In the genomic region with DNA sequence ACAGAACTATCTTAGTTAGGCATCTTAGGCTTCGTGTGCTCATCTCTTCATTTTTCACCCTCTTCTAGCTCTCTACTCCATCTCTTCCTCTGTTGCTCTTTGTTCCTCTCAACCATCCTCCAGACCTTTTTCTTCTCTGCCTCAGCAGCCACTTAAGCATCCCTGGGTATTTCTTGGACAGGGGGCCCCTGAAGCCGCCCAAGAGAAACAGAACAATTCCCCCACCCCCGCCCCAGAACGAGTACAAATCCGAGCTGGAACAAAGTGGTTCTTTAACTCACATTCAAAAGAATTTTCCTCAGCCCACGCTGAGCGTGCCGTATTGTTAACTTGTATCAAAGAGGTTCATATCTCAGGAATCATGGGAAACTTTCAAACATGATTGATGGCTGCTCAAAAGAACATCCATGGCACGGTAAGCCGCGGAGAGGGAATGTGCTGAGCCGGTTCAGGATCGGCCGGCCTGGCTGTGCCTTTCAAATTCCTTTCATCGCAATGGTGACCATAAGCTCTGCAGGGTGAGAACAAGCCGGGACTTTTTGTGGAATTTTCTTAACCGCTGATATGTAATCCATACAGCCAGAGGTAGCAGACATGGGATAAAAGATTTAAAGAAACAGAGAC, we compare ENCODE assay signal across 10 mouse cellular contexts.
DNase-seq lines count a peak whose midpoint lies in the region; ATAC-seq lines count a peak whose summit lies in the region.
"Had no signal": no experiment of that assay in that cellular context is flagged by ENCODE, and none has a peak within 500 bp of the region (broad histone marks: within the 10 kb centered on the region; RNA-seq: fewer than 3 reads in every experiment).

No protein-coding gene starts in this region.

- intact Hi-C loops in heart, postnatal 25 days (cut with DNase I), result no loop called here

- 44% methylated on average over 17 of the region's 17 CpGs for WGBS in heart, embryonic 12.5 days
- WGBS in embryonic facial prominence, embryonic 14.5 days, result 43% methylated on average over 17 of the region's 17 CpGs
- 33% methylated on average over 17 of the region's 17 CpGs for WGBS in midbrain, embryonic 15.5 days

- no peaks in the 10 kb centered on the region for H3K27me3 ChIP-seq in heart, embryonic 12.5 days (replicated peaks)
- no peaks in the 10 kb centered on the region for H3K27me3 ChIP-seq in embryonic facial prominence, embryonic 14.5 days (replicated peaks; ENCODE audit: control insufficient read depth, insufficient read depth, low read length)
- H3K27me3 ChIP-seq in midbrain, embryonic 15.5 days (replicated peaks), result no peaks in the 10 kb centered on the region
- H3K27me3 ChIP-seq: megakaryocyte, embryonic 14.5 days had no signal

- no peak for ATAC-seq in heart, embryonic 12.5 days (ENCODE audit: insufficient number of reproducible peaks, low FRiP score)
- 0 out of 2 replicates have a peak, but pooled peaks have one; percentile 47 for ATAC-seq in embryonic facial prominence, embryonic 14.5 days (ENCODE audit: low read depth)
- ATAC-seq in midbrain, embryonic 15.5 days (replicated peaks), result peak; percentile 77

- H3K27ac ChIP-seq in heart, embryonic 12.5 days (ENCODE audit: poor library complexity, severe bottlenecking), result no peak overlapping the region
- H3K27ac ChIP-seq in embryonic facial prominence, embryonic 14.5 days (replicated peaks; ENCODE audit: low read depth, low read length), result peak overlapping the region; percentile 46; the same call in 1 of the 2 replicates
- peak overlapping the region; percentile 31; the same call in 1 of the 2 replicates for H3K27ac ChIP-seq in midbrain, embryonic 15.5 days

- no peak overlapping the region for H3K9ac ChIP-seq in heart, embryonic 12.5 days
- H3K9ac ChIP-seq in embryonic facial prominence, embryonic 14.5 days (ENCODE audit: low read depth, low read length), result no peak overlapping the region
- H3K9ac ChIP-seq in midbrain, embryonic 15.5 days, result no peak overlapping the region

- H3K36me3 ChIP-seq in heart, embryonic 12.5 days, result no peaks in the 10 kb centered on the region
- no peaks in the 10 kb centered on the region for H3K36me3 ChIP-seq in embryonic facial prominence, embryonic 14.5 days (ENCODE audit: control insufficient read depth, insufficient read depth, low read length)
- no peaks in the 10 kb centered on the region for H3K36me3 ChIP-seq in midbrain, embryonic 15.5 days (replicated peaks)

- H3K4me2 ChIP-seq in heart, embryonic 12.5 days, result peak overlapping the region; percentile 45
- peak overlapping the region; percentile 27 for H3K4me2 ChIP-seq in embryonic facial prominence, embryonic 14.5 days (ENCODE audit: low read depth, low read length)
- peak overlapping the region; percentile 14 for H3K4me2 ChIP-seq in midbrain, embryonic 15.5 days

- H3K4me1 ChIP-seq in heart, embryonic 12.5 days (replicated peaks), result 0 out of 2 replicates have a peak, but pooled peaks cover 4% of the 10 kb centered on the region
- 0 out of 2 replicates have a peak, but pooled peaks cover 4% of the 10 kb centered on the region for H3K4me1 ChIP-seq in embryonic facial prominence, embryonic 14.5 days (ENCODE audit: control insufficient read depth, insufficient read depth, low read length)
- no peaks in the 10 kb centered on the region for H3K4me1 ChIP-seq in midbrain, embryonic 15.5 days
- H3K4me1 ChIP-seq: megakaryocyte, embryonic 14.5 days had no signal

- H3K9me3 ChIP-seq in heart, embryonic 12.5 days (replicated peaks), result no peaks in the 10 kb centered on the region
- no peaks in the 10 kb centered on the region for H3K9me3 ChIP-seq in embryonic facial prominence, embryonic 14.5 days (ENCODE audit: control insufficient read depth, low read length)
- H3K9me3 ChIP-seq in midbrain, embryonic 15.5 days, result no peaks in the 10 kb centered on the region

- no peak for DNase-seq in heart, postnatal 25 days (ENCODE audit: low spot score)
- peak; percentile 55 for DNase-seq in embryonic facial prominence, embryonic 14.5 days (ENCODE audit: low spot score)
- peak; percentile 6 for DNase-seq in heart, postnatal 4 days
- no peak for DNase-seq in ovary, postnatal 10 days (ENCODE audit: low spot score)
- no peak for DNase-seq in right cerebral cortex, postnatal 4 days
- no peak for DNase-seq in retina, embryonic 14.5 days (ENCODE audit: low spot score)
- DNase-seq: cerebellum, adult 11-12 months had no signal

- H3K4me3 ChIP-seq in heart, embryonic 12.5 days, result 0 out of 2 replicates have a peak overlapping the region, but pooled peaks have one; percentile 13
- no peak overlapping the region for H3K4me3 ChIP-seq in embryonic facial prominence, embryonic 14.5 days (ENCODE audit: low read depth, low read length)
- no peak overlapping the region for H3K4me3 ChIP-seq in midbrain, embryonic 15.5 days
- H3K4me3 ChIP-seq: megakaryocyte, embryonic 14.5 days had no signal

Comparison
In these comparisons a context has a peak if more than half of its experiments do, and no peak if none do; other contexts are left out.
1. DNase-seq: peak in embryonic facial prominence, embryonic 14.5 days (single experiment) and heart, postnatal 4 days (single experiment); none in heart, postnatal 25 days (single experiment), ovary, postnatal 10 days (single experiment), right cerebral cortex, postnatal 4 days (single experiment) and retina, embryonic 14.5 days (single experiment).
2. Peak in every context shown above with its lines, with median percentiles within 50 percentile points of each other: H3K4me2 ChIP-seq.